Mouse (Mus musculus) embryo, embryonic 10 days (tissue): Measurements from ENCODE around the gene Zdhhc15.
"Not testable (repeated sequence)": the region's sequence is repeated elsewhere in the genome, so short reads cannot be mapped to it uniquely, and the experiment has no call there.

Experiments
- DNase-seq: peaks from one replicate; pipeline ENCODE4 v3.0.0-alpha.2; 2015; ENCODE audit warnings: low spot score

The Zdhhc15 gene

DNA sequence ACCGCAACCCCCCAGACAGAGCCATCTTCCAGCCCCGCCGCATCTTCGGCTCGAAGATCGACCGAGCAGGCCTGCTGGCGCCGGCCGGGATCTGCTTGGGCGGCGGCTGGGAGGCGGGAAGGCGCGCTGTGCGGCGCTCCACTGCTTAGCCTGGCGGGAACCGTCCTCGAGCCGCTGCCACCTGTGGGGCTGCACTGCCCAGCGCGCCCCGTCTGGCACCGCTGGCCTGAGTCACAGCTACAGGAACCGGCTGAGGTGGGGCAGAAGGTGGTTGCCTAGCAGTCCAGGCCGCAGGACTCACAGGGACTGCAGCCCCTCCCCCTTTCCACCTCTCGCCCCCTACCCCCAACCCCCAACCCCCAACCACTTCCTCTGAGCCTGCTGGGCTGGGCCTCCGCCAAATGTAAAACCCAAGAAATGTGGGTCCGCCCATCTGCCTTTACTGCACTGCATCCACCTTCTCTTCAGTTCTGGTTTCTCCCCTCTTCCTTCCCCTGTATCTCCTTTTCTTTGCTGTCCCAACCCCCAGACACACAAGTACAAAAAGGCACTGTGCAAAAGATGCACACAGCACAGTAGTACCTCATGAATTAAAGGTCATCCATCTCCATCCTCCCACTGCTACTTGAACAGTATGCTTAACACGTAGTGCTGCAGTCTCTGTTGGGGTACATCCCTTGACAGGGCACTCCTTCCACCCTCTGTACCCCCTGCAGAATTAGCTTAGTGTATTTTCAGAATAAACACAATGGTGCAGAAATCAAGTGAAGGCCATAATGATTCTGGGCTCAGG lies at the start of gene Zdhhc15:
TSS of gene Zdhhc15 (minus strand) at position 308 of the 793 bp plus-strand sequence.
- peak; percentile 59 for DNase-seq

DNA sequence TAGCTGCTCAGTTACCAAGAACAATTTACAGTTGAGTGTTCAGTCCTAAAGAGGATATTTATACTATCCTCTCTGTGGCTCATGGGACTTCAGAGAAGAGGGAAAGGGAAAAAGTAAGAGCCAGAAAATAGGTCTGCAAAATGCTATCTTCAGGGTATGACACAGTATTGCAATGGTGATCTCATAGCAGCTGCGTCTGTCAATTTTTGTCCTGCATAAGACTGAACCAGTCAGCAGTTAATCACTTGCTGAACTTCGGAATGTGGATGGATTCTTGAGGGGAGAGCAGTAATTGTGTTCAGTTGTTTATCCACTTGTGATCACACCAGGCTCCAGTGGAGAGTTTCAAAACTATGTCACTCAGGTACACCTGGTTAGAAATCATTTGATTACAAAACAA lies 37.1 kb upstream of the Zdhhc15 start:
- no peak for DNase-seq

DNA sequence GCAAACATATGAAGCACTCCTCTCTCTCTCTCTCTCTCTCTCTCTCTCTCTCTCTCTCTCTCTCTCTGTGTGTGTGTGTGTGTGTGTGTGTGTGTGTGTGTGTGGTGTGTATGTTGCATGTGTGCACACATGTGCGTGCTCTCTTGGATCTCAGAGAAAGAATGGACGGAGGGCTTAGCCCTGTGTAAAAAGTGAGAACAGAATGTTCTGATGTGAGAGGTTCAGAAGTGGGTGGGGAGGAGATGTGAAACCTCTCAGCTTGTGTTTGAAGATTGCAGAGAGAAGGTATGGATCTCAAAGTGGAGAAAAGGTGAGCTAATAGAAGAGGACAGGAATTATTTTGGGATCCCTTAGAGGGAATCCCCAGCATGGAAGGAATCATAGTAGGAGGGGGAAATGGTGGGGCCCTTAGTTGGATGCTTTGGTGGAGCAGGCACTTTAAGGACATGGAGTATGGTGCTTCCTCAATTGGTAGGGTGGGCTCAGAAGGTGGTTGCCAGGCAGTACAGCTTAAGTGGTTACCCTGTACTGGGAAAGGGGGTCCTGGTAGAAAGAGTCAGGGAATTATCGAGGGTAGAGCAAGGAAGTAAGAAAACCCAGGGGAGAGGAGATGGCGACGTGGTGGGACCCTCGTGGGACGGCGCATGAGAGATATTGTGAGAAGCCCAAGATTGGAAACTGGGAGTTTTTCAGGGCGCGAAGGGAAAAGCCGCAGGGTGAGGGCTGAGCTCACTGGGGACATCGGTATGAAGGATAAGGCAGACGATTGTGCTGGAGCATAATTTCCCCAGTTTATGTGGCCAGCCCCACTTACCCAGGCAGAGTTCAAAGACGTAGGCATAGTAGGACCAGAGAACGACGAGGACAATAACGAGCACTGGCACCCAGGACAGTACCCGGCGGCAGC lies 761 bp downstream of the Zdhhc15 start:
- no peak for DNase-seq

DNA sequence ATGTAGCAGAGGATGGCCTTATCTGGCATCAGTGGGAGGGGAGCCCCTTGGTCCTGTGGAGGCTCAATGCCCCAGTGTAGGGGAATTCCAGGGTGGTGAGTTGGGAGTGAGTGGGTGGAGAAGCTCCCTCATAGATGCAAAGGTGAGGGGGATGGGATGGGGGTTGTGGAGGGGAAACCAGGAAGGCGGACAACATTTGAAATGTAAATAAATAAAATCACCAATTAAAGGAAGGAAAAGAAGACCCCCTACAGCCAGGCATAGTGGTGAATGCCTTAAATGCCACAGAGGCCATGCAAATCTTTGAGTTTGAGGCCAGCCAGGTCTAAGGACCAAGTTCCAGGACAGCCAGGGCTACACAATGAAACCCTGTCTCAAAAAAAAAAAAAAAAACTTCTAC lies 13.9 kb downstream of the Zdhhc15 start:
- DNase-seq, result no peak

DNA sequence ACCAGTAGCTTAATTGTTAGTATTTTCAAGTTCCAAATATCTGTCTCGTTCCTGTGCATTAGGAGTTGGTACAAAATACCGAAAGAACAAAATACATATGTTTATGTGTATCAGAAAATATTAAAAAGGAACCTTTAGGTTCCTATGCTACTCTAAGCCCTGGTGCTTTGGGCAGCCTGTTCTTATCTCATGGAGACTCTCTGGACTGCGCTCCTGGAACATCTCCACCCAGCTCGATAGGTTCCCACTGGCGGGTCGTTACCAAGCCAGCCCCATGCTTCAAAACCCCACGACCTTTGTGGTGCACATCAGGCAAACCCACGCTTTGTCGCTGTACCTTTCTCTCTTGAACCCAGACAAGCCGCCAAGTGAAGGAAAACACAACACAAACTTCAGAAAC lies 58.3 kb downstream of the Zdhhc15 start:
- no peak for DNase-seq

DNA sequence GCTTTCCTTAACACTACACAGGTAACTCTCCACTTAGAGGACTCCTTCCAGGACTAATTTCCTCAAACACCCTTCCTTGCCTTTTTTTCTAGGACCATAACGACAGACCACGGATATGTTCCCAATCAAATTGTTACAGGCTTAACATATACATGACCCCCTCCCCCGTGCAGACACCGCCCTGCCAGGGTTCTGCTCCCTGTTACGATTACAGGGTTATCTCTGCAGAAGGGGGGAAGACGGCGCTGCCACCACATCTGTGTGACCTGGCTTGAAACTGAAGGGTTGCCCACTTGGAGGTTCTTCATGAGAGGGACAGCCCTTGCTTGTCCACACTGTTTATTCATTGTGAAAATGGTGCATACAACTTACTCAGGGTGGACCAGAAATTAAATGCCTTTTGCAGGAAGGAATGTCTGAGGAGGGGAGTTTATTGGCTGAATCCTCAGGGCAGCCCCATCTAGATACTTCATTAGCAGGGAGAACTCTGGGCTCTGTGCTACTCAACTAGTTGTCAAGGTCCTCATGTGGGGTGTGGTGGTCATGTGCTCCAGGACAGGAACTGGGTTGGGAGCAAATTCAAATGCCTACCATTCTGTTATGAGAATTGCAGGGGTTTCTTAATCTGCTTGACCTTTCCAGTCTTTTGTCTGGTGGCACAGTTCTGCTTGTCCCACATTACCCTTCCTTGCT lies 67.0 kb downstream of the Zdhhc15 start:
- not testable (repeated sequence) for DNase-seq

DNA sequence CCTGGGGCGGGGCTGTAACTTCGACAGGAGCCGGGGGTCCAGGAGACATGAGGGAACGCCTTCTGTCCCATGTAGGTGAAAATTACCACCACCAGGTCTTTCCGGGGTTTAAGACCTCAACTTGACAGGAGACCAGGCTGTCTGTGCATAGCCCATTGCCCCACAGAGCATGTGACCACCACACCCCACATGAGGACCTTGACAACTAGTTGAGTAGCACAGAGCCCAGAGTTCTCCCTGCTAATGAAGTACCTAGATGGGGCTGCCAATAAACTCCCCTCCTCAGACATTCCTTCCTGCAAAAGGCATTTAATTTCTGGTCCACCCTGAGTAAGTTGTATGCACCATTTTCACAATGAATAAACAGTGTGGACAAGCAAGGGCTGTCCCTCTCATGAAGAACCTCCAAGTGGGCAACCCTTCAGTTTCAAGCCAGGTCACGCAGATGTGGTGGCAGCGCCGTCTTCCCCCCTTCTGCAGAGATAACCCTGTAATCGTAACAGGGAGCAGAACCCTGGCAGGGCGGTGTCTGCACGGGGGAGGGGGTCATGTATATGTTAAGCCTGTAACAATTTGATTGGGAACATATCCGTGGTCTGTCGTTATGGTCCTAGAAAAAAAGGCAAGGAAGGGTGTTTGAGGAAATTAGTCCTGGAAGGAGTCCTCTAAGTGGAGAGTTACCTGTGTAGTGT lies 68.5 kb downstream of the Zdhhc15 start:
- not testable (repeated sequence) for DNase-seq

DNA sequence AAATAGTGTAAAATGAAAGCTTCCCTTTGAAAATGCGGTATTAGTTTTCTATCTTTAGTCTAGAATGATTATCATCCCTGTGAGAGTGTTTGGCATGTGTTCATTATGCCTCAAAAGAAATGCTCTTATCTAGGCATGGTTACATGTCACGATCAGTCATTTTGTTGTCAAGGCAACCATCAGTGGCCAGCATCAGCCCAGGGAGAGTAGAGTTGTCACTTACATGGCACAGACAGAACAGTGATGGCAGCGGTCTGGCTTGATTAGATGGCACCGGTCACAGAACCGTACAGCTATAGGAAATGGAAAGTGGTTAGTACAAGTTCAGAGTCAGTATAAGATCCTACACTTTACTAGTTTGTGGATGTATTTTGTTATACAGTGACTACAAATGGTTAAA lies 96.9 kb downstream of the Zdhhc15 start:
- no peak for DNase-seq

DNA sequence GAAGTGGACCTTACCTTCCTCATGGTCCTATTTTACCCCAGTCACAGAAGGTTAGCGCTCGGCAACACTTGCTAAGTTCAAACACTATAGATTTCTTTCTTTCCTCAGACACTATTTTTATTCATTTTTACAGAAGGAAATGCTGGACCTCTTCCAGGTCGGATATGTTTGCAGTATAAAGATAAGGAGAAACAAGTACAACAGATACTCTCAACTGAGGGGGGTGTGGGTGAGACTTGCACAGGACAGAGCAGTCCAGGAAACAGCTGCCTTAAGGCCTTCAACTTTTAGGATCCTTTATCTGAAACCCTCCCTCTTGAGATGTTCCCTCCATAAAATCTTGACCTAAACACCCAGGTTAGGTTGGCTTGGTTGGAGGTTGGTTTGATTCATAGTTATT lies 103.4 kb downstream of the Zdhhc15 start:
- DNase-seq, result no peak

DNA sequence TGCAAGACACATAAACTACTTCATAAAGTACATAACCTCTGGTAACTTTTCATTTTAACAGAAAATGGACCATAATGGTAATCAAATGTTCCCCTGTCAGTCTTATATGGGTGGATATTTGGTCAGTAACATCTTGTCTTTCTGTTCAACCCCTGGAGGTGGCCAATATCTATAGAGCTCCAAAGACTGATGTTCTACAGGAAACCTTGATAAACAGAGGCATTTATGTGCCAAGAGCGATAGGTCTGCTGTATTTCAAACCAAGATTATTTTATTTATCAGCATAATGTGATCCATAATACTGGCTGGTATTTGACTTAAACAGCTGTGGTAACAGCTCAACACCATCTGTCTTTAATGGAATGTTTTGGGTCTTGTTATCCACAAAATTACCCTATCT lies 125.6 kb downstream of the Zdhhc15 start:
- DNase-seq, result no peak

DNA sequence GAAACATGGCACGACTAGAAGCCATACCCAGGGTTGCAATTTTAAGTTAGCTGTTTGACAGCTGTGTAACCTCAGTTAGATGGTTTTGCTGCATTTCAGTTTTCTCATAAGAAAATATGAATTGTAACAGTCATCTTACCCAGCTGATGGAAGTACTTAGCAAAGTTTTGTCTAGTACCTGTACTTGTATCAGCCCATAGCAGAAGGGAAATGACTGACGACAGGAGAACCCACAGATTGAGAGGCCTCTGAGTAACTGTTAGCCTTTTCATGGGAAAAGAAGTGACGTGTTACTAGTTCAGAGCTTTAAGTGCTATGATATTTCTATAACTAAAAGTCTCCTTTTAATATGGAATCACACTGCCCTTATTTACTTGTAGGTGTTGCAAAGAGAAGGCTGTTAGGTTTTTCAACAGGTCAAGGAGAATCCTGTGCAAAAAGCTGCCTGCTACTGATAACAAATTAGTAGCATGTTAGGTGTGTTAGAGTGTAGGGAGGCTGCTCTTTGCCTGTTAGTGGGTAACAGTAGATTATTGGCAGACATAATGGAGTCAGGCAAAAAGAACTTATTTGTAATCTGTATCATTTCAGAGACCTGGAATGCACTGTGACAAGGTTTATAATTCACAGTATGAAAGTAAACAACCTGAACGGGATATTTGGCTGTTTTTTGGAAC lies 126.8 kb downstream of the Zdhhc15 start:
- DNase-seq, result no peak

DNA sequence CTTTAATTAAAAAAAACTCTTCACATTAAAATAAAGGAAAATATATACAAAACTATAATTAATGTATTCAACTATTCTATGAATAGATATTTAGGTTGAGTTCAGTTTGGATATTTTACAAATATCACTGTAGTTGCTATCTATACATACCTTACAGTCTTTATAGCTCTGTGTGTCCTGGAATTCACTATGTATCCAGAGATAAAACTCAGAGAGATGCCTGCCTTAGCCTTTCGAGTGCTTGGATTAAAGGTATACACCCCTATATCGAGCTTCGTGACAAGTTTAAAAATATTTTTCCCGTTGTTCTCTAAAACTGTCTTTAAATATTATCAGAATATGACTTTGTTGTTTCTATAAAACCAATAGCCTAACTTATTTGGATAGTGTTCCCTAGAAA lies 128.2 kb downstream of the Zdhhc15 start:
- DNase-seq, result no peak

DNA sequence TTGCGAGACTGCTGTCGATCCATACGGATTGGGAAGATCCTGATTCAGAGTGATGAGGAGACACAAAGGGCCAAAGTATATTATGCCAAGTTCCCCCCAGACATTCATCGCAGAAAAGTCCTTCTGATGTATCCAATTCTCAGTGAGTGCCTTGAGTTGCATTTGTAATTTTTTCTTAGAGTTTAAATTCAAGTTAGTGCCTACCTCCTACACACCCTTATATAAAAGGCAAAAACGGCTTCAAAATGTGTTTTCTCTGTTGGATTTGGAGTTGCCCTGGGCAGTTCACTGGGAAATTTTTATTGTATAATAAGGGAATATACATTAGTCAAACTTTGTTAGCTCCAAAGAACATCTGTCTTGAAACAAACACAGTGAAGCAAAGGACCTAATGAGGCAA lies 169.1 kb downstream of the Zdhhc15 start:
- DNase-seq, result no peak

DNA sequence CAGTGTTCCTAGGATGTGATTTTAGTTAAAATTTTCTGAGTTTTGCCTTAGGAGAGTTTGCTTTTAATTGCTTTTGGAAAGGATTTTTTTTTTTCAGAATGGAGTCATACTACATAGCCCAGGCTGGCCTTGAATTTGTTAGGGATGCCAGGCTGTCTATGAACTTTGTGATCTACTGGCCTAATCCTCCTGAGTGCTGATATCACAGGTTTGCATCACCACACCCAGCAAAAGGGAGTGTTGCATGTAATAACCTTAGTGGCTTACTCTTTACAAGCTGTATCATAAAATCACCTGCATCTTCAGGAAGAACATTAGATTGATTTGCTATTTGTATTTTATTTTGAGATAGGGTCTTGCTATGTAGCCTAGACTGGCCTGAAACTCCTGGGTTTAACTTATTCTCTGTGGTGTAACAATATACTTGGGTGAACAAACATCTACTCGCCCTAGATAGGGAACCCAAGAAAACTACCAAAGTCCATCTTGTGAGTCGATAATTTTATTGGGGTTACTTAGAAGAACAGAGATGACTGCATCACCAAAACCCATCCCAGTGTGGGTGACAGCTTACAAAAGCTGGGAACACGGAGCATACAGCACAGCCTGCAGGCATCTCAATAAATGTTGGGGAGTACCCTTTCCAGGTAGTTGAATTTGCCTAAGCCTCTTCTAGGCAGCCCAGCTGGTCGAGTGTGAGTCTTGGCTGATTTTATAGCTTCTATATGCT lies 181.1 kb downstream of the Zdhhc15 start:
- DNase-seq, result no peak

DNA sequence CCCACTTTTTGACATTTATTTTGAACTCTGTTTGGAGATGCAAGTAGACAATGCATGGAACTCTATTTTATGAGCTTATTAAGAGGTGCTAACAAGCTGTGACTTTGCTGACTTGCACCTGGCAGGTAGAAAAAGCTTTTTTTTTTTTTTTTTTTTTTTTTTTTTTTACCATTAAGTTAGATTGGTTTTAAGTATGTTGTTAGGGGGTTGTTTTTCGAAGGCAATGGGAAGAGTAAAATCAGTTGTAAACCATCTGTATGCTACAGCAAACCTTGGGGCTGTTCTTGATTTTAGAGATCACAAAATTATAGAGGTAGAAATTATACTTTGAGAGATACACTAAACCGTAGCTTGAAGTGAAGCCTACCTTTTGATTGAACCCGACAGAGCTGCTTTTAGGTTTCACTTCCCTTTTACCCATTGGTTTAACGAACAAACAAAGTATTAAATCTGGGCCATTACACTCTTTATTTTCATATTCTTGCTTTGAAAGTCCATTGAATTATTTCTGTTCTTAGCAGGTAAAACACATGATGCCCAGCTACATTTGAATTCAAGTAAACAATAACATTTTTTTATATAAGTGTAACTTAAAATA lies 181.9 kb downstream of the Zdhhc15 start:
- DNase-seq, result no peak

DNA sequence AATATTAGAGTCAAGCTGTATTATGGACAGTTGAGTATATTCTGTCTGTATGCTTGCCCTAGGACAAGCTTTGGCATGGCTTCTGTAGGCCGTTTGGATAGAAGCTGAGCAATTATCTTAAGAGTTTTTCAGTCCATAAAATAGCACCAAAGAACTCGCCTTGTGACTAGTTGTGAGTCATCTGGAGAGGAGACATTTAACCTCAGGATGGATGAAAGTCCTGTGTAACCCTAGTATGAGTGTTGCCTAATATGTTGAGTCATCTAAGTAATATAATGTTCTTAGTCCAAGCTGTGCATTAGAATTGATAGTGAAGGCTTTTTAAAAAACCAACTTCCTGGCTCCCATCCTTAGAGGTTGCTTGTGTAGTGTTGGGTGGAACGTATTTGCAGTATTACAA lies 182.8 kb downstream of the Zdhhc15 start:
- DNase-seq, result no peak
